Mouse (Mus musculus): ENCODE results near the gene Tmcc3. TPM values are rescaled to one million over a fixed set of nuclear protein-coding genes. Genes with fewer than 3 reads are reported as not detected.
A peak's percentile ranks its signal among the peaks of the same experiment; 100 is the strongest.

Gene Tmcc3
- polyA plus RNA-seq, 1 experiment = 6.2 TPM

DNA sequence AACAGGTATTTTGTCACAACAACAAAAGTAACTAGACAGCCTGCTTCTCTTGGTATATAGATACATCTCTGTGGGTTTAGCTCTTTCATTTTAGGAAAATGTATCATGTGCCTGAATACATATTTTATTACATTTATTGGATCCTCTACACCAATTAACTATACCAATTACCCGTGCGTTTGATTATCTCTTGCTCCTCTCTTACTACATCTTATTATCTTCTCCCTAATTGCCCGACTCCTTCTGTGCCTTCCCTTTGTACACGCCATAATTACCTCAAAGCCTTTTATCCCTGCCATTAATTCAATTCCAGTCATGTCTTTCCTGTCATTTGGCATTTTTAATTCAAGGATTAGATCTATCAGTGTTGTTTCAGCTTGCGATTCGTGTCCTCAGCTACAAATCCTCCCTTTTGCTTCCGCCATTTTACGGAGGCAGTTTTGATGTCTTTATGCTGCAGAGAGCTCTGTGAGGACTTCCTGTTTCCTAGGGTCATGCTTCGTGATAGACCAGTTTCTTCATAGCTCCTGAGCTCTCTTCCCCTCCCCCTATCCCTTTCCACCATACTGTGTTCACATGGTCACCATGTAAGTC is 7.6 kb upstream of the Tmcc3 start:
- Histone ChIP-seq H3K4me3 (ENCODE audit: extremely low read depth, insufficient read depth, insufficient read length) (no peak overlapping the region), H3K36me3 (ENCODE audit: control insufficient read depth, insufficient read depth, low read length) (no peaks in the 10 kb centered on the region), H3K27ac (ENCODE audit: insufficient read depth, low read length) (no peak overlapping the region), H3K27me3 (ENCODE audit: control insufficient read depth, insufficient read depth, low read length) (no peaks in the 10 kb centered on the region), H3K4me1 (ENCODE audit: control insufficient read depth, insufficient read depth, insufficient read length) (no peaks in the 10 kb centered on the region)
- DNase-seq (ENCODE audit: low read depth in 1 of 2, low spot score in 2 of 2) = no peak
- WGBS = 81% methylated on average over 9 of the region's 9 CpGs
- TF ChIP-seq CTCF (IDR thresholded peaks at IDR 0.05; ENCODE audit: extremely low read depth, insufficient read depth, insufficient read length, insufficient replicate concordance) (no peak), POLR2A (IDR thresholded peaks at IDR 0.05; ENCODE audit: low read depth, low read length) (no peak)

DNA sequence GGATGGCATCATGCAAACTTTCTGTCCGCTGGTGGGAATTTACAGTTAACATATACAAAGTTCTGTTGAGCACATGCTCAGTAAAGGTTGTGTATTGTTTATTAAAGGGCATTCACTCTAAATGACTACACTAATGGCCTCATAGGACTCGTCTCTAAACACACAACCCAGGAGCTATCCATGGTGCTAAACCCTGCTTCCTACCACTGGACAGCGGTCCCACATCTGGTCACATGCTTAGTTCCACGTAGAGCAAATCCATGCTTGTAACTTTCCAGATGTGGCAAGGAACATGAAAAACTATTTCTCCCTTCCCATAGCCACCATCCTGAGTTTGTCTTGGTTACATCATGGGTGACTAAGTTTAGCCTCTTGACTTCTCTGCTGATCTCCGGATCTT is 6.2 kb upstream of the Tmcc3 start:
- no peak overlapping the region for H3K4me3 ChIP-seq (ENCODE audit: extremely low read depth, insufficient read depth, insufficient read length)
- WGBS = 52% methylated on average over 5 of the region's 5 CpGs
- no peaks in the 10 kb centered on the region for H3K27me3 ChIP-seq (ENCODE audit: control insufficient read depth, insufficient read depth, low read length)
- H3K27ac ChIP-seq (ENCODE audit: insufficient read depth, low read length) = no peak overlapping the region
- H3K36me3 ChIP-seq (ENCODE audit: control insufficient read depth, insufficient read depth, low read length) = no peaks in the 10 kb centered on the region
- no peaks in the 10 kb centered on the region for H3K4me1 ChIP-seq (ENCODE audit: control insufficient read depth, insufficient read depth, insufficient read length)
- DNase-seq (ENCODE audit: low read depth in 1 of 2, low spot score in 2 of 2) = no peak
- TF ChIP-seq POLR2A (IDR thresholded peaks at IDR 0.05; ENCODE audit: low read depth, low read length) (no peak), CTCF (IDR thresholded peaks at IDR 0.05; ENCODE audit: extremely low read depth, insufficient read depth, insufficient read length, insufficient replicate concordance) (no peak)

DNA sequence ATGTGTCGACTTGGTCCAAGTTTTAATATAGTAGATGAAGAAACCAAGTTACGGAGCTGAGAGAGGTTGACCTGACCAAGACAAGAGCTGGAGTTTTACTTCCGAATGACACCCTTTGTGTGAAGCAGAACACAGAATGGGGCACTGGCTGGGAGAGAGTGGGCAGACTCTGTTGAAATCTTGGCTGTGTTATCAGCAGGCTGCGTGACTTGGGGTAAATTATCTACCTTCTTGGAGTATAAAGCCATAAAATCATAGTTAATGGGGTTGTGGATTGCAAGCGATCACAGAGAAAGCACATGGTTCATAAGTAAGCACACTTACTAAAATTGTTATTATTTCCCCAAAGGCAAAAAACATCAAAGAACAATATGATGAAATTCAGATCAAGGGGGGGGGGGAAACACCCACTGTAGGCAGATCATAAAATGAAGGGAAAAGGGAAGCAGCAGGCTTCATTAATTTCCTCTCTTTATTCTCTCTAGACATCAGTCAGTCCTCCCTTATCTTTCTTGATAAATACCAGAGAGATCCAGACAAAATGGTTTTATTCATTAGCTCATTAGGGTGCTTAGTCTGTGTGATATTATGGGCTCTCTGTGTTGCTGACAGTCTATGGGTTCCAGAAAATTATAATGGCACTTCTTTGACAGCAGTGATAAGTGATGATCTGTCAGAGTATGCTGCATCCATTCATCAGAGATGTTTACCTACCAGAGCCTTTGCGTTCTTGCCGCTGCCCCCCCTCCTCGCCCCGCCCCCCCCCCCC is 1.1 kb upstream of the Tmcc3 start:
- no peak for DNase-seq (ENCODE audit: low read depth in 1 of 2, low spot score in 2 of 2)
- no peak overlapping the region for H3K4me3 ChIP-seq (ENCODE audit: extremely low read depth, insufficient read depth, insufficient read length)
- H3K36me3 ChIP-seq (ENCODE audit: control insufficient read depth, insufficient read depth, low read length) = no peaks in the 10 kb centered on the region
- 63% methylated on average over 7 of the region's 9 CpGs for WGBS
- no peak for TF ChIP-seq POLR2A (IDR thresholded peaks at IDR 0.05; ENCODE audit: low read depth, low read length)
- no peak for TF ChIP-seq CTCF (IDR thresholded peaks at IDR 0.05; ENCODE audit: extremely low read depth, insufficient read depth, insufficient read length, insufficient replicate concordance)
- H3K4me1 ChIP-seq (ENCODE audit: control insufficient read depth, insufficient read depth, insufficient read length) = no peaks in the 10 kb centered on the region
- H3K27me3 ChIP-seq (ENCODE audit: control insufficient read depth, insufficient read depth, low read length) = peaks cover 12% of the 10 kb centered on the region
- H3K27ac ChIP-seq (ENCODE audit: insufficient read depth, low read length) = no peak overlapping the region

DNA sequence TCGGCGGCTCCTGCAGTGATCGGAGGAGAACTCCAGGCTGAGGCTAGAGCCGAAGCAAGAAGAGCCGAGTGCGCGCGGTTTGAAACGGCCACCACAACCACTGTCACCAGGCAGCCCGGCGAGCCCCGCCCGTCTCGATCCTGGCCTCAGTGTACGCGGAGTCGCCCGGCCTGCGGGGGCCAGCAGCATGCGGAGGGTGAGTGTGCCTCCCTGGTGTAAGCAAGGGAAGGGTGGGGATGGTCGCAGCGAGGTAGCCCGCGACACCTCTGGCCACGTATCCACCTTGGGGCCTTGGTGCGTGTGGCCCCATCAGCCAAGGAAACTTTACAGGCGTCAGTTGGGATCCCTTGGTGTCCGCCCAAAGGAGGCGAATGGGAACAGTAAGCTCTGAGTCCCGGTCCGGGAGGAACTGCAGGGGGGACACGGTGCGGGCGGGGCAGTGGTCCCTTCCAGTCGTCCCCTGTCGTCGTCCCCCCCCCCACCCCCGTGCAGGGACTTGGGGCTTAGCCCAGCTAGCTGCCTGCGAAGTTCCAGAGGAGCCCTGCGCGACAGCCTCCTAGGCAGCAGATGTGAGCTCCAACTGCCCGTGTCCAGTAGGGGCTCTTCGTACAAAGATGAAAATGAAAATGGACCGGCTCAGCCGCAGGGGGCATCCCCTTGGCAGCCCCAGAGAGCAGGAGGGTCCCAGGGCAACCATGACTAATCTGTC is 412 bp downstream of the Tmcc3 start:
- WGBS = 3% methylated on average over 45 of the region's 45 CpGs
- no peak overlapping the region for H3K27ac ChIP-seq (ENCODE audit: insufficient read depth, low read length)
- peak overlapping the region; percentile 38; the same call in 1 of the 2 replicates for H3K4me3 ChIP-seq (ENCODE audit: extremely low read depth, insufficient read depth, insufficient read length)
- no peaks in the 10 kb centered on the region for H3K4me1 ChIP-seq (ENCODE audit: control insufficient read depth, insufficient read depth, insufficient read length)
- H3K36me3 ChIP-seq (ENCODE audit: control insufficient read depth, insufficient read depth, low read length) = no peaks in the 10 kb centered on the region
- DNase-seq (ENCODE audit: low read depth in 1 of 2, low spot score in 2 of 2) = no peak
- peaks cover 12% of the 10 kb centered on the region for H3K27me3 ChIP-seq (ENCODE audit: control insufficient read depth, insufficient read depth, low read length)
- TF ChIP-seq CTCF (IDR thresholded peaks at IDR 0.05; ENCODE audit: extremely low read depth, insufficient read depth, insufficient read length, insufficient replicate concordance) (no peak), POLR2A (IDR thresholded peaks at IDR 0.05; ENCODE audit: low read depth, low read length) (no peak)

DNA sequence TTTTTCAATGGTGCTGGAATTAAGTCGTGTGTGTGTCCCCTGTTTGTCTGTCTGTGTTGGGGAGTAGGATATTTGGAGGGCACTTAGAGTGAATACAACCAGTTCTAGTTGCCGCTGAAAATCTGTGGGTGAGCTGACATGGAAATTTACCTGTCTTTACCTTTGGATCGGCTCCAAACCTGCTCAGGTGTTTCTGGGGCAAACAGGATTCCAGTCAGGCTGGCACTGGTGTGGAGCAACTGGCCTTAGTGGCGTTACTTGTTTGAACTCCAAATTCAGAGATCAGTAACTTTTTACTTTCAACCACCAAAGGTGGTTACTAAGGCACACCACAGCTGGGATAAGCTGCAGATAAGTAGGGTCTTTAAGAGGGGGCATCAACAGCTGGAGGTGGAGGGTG is 1.4 kb downstream of the Tmcc3 start:
- 89% methylated on average over 4 of the region's 4 CpGs for WGBS
- DNase-seq (ENCODE audit: low read depth in 1 of 2, low spot score in 2 of 2) = no peak
- Histone ChIP-seq H3K36me3 (ENCODE audit: control insufficient read depth, insufficient read depth, low read length) (no peaks in the 10 kb centered on the region), H3K4me1 (ENCODE audit: control insufficient read depth, insufficient read depth, insufficient read length) (no peaks in the 10 kb centered on the region), H3K27me3 (ENCODE audit: control insufficient read depth, insufficient read depth, low read length) (peaks cover 12% of the 10 kb centered on the region), H3K4me3 (ENCODE audit: extremely low read depth, insufficient read depth, insufficient read length) (no peak overlapping the region), H3K27ac (ENCODE audit: insufficient read depth, low read length) (no peak overlapping the region)
- TF ChIP-seq POLR2A (IDR thresholded peaks at IDR 0.05; ENCODE audit: low read depth, low read length) (no peak), CTCF (IDR thresholded peaks at IDR 0.05; ENCODE audit: extremely low read depth, insufficient read depth, insufficient read length, insufficient replicate concordance) (no peak)

DNA sequence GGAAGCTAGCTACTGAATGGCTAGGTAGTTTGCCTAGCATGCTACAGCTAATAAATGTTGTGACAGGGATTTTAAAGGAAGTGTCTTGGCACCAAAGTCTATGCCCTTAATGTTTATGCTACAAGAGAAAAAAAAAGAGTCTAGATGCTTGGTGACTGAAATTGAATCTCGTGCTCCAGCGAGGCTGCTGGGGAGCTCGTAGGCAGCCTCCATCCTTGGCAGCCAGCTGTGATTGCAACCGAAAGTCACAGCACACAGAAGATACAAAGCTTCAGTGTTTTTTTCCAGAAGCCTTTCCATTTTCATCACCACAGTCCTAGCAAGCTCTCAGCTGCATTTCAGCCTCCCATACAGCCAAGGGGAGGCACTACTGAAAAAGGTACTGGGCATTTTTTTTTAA is 6.8 kb downstream of the Tmcc3 start:
- Histone ChIP-seq H3K4me3 (ENCODE audit: extremely low read depth, insufficient read depth, insufficient read length) (no peak overlapping the region), H3K4me1 (ENCODE audit: control insufficient read depth, insufficient read depth, insufficient read length) (no peaks in the 10 kb centered on the region), H3K36me3 (ENCODE audit: control insufficient read depth, insufficient read depth, low read length) (no peaks in the 10 kb centered on the region), H3K27ac (ENCODE audit: insufficient read depth, low read length) (no peak overlapping the region), H3K27me3 (ENCODE audit: control insufficient read depth, insufficient read depth, low read length) (no peaks in the 10 kb centered on the region)
- 85% methylated on average over 4 of the region's 4 CpGs for WGBS
- TF ChIP-seq CTCF (IDR thresholded peaks at IDR 0.05; ENCODE audit: extremely low read depth, insufficient read depth, insufficient read length, insufficient replicate concordance) (no peak), POLR2A (IDR thresholded peaks at IDR 0.05; ENCODE audit: low read depth, low read length) (no peak)
- no peak for DNase-seq (ENCODE audit: low read depth in 1 of 2, low spot score in 2 of 2)
